Mouse (Mus musculus) forebrain, embryonic 10.5 days (tissue): ENCODE measurements around the gene Nup107. TPM values are rescaled to one million over a fixed set of nuclear protein-coding genes. Genes with fewer than 3 reads are reported as not detected.
A peak's percentile ranks its signal among the peaks of the same experiment; 100 is the strongest.

Experiments used
- DNase-seq: peaks from one replicate; pipeline ENCODE4 v3.0.0-alpha.2; 2017; ENCODE audit warnings: low spot score; ENCODE audit errors: extremely low spot score
- H3K27ac ChIP-seq: fragments of 300-500 bp; sonication (generic); 2 replicates; pipeline ENCODE4 v1.5.1; 2016; ENCODE audit warnings: mild to moderate bottlenecking
- H3K27me3 ChIP-seq: fragments of 300-500 bp; sonication (generic); 2 replicates; pipeline ENCODE4 v1.6.1; 2016; ENCODE audit warnings: mild to moderate bottlenecking; ENCODE audit not compliant: poor library complexity, severe bottlenecking
- H3K36me3 ChIP-seq: fragments of 300-500 bp; sonication (generic); replicated peaks from 2 replicates; pipeline ENCODE4 v1.6.1; 2016; ENCODE audit warnings: mild to moderate bottlenecking, moderate library complexity
- H3K4me1 ChIP-seq: fragments of 300-500 bp; sonication (generic); 2 replicates; pipeline ENCODE4 v1.6.1; 2016
- H3K4me3 ChIP-seq: fragments of 300-500 bp; sonication (generic); 2 replicates; pipeline ENCODE4 v1.5.1; 2016; ENCODE audit warnings: mild to moderate bottlenecking, moderate library complexity
- H3K9me3 ChIP-seq: fragments of 300-500 bp; sonication (generic); 2 replicates; pipeline ENCODE4 v1.6.1; 2016; ENCODE audit warnings: mild to moderate bottlenecking, moderate library complexity
- WGBS: fragments of 180-500 bp; shearing (Covaris S2); methylation state at CpG from one replicate; pipeline ENCODE4 v1.1.7; 2016; 5-methylcytosine and 5-hydroxymethylcytosine counted together
- polyA plus RNA-seq: library from polyadenylated mRNA; unstranded; fragments of >200 nt; fragmentation: Nextera tagmentation; extraction: Ambion mirVana; gene quantifications from 2 replicates; pipeline ENCODE4 v1.2.1, GENCODE M21; 2016

Nup107 gene
- polyA plus RNA-seq = 113 and 116 TPM in 2 replicates

DNA sequence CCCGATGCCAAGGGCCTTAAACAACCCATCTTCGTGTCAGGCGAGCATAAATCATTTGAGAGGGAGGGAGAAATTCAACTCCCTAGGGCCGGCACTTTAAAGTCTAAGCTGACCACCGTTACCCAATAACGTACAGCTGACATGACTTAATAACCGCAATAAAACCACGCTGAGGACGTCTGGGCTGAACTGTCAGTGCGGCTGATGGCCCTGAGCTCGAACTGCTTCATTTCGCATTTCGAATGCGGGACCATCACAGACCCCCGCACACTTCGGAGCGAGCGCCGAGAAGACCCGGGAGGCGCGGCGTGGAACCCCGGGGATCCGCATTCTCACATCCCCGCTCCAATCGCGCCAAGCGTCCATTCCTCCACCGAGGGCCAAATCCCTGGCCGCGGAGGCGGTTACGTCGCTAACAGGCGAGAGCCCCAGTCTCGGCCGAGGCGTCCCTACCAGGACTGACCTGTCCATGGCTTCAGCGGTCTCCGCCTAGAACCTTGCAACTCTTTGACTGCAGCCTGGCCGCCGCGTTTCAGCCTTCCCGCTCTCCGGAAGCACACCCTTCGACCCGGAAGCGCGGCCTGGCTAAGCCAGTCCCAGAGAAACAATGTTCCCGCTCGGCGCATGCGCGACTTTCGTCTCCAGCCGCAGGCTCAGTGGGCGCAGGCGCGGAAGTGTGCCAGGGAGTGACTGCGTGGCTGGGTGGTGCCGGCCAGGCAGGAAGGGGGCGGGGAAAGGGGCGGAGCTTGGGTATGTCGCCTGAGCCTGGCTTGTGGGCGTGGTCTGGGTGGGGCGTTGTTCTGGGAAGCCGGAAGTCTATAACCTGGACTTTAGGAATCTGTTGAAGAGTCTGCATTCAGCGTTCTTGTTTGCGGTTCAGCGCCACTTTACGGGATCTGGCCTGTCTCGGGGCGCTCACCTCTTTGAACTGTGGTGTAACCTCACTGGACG lies at the start of gene Nup107:
TSS of gene Nup107 (minus strand) at position 565 of the 951 bp plus-strand sequence.
- under 1% methylated on average over 75 of the region's 75 CpGs for WGBS
- Histone ChIP-seq H3K36me3 (peaks cover 31% of the 10 kb centered on the region), H3K27ac (peak within 1 kb of the TSS; percentile 93)

DNA sequence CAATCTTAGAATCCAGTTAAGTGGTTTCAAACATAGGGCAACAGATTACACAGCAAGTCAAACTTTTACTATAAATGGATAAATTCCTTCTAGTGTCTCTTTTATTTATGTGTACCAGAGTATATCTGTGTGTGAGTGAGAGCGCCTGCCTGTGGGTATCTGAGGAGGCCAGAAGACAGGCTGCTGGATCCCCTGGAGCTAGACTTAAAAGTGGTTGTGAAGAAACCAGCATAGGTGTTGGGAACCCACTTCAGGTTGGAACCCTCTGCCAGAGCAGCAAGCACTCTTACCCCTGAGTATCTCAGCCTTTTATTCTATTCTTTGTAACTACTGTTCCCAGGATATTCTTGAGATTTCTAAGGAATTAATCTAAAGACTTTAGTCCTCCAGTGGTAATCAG lies 49.3 kb upstream of the Nup107 start:
- no peak overlapping the region for H3K4me3 ChIP-seq
- no peaks in the 10 kb centered on the region for H3K36me3 ChIP-seq
- H3K27ac ChIP-seq = no peak overlapping the region
- H3K27me3 ChIP-seq = no peaks in the 10 kb centered on the region
- 89% methylated on average over 1 of the region's 1 CpGs for WGBS
- peaks cover 20% of the 10 kb centered on the region for H3K4me1 ChIP-seq
- H3K9me3 ChIP-seq = no peaks in the 10 kb centered on the region
- DNase-seq = no peak

More for the DNA sequence above, at the start of gene Nup107:
- peak; percentile 100 for DNase-seq
- H3K4me3 ChIP-seq = peak within 1 kb of the TSS; percentile 92
- H3K9me3 ChIP-seq = no peaks in the 10 kb centered on the region
- H3K27me3 ChIP-seq = no peaks in the 10 kb centered on the region
- peaks cover 22% of the 10 kb centered on the region for H3K4me1 ChIP-seq

DNA sequence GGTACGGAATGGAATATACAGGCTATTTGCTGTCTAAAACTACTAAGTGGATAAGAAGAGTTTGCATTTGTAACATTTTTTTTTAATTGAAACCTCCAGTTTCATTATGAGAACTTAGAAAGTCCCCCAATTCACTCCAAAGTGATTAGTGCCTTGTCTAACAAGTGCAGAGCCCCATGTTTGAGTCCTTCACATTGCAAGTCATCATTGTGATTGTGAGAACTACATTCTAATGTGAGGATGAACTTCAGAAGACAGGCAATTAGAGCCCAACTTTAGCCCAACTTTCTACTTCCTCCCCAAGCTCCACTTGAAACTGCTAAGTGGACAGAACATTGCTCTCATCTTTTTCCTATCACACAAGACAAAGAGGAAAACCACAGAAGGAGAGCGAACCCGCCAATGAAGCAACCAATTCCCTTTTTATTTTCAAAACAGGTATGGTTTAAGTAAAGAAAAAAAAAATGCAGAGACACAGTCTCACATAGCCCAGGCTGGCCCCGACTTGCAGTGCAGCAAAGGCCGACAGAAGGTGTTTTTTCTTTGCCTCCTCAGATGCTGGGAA lies 48.0 kb upstream of the Nup107 start:
- DNase-seq = no peak
- H3K4me3 ChIP-seq = no peak overlapping the region
- 94% methylated on average over 5 of the region's 5 CpGs for WGBS

DNA sequence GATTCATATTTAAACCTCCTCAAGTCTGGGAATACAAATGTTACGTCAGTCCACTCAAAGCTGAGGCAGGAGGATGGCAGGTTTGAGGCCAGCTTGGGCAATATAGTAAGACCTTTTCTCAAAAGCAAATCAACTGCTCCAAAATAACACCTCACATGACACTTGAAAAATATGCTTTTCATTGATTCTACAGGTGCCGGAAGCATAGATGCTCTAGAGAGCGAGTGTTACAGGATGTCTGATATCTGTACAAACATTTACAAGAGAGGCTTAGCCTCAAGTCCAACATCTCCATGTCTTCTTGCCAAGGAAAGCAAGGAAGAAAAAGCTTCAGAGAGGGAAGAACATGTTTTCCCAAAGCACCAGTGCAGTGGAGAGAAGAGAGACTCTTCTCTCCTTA lies 47.2 kb upstream of the Nup107 start:
- Histone ChIP-seq H3K36me3 (no peaks in the 10 kb centered on the region), H3K27me3 (no peaks in the 10 kb centered on the region), H3K27ac (no peak overlapping the region), H3K4me1 (peaks cover 13% of the 10 kb centered on the region), H3K9me3 (no peaks in the 10 kb centered on the region), H3K4me3 (no peak overlapping the region)
- no peak for DNase-seq
- 95% methylated on average over 3 of the region's 3 CpGs for WGBS

More for the DNA sequence above, 48.0 kb upstream of the Nup107 start:
- Histone ChIP-seq H3K4me1 (peaks cover 13% of the 10 kb centered on the region), H3K27me3 (no peaks in the 10 kb centered on the region), H3K9me3 (no peaks in the 10 kb centered on the region), H3K36me3 (no peaks in the 10 kb centered on the region), H3K27ac (no peak overlapping the region)

DNA sequence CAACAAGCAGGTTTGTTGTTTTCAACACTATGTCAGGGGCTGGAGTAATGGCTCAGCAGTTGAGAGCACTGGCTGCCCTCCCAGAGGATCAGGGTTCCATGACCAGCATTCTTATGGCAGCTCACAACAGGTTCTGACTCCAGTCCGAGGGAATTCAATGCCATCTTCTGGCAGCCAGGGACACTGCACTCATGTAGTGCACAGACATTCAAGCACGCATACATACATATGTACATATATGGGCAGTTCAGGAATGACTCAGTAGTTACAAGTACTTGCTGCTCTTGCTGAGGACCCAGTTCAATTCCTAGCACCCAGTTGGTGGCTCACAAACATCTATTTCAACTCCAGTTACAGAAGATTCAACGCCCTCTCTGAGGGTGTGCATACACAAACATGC lies 46.4 kb upstream of the Nup107 start:
- Histone ChIP-seq H3K4me3 (no peak overlapping the region), H3K36me3 (no peaks in the 10 kb centered on the region), H3K4me1 (peaks cover 5% of the 10 kb centered on the region), H3K27ac (no peak overlapping the region), H3K9me3 (no peaks in the 10 kb centered on the region), H3K27me3 (no peaks in the 10 kb centered on the region)
- 92% methylated on average over 3 of the region's 3 CpGs for WGBS
- no peak for DNase-seq

DNA sequence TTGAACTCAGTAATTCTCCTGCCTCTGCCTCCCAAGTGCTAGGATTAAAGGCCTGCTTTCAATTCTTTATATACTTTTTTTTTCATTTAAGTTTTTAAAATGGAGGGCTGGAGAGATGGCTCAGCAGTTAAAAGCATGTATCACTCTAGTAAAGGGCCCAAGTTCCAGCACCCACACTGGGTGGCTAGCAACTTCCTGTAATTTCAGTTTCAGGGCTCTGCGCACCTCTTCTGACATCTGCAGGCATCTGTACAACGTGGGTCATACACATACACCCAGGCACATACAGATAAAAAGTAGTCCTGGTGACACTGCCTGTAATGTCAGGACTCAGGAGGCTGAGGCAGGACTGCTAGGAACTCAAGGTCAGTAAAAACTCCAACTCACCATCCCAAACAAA lies 43.8 kb upstream of the Nup107 start:
- H3K27ac ChIP-seq = no peak overlapping the region
- no peaks in the 10 kb centered on the region for H3K4me1 ChIP-seq
- no peak overlapping the region for H3K4me3 ChIP-seq
- H3K27me3 ChIP-seq = no peaks in the 10 kb centered on the region
- no peaks in the 10 kb centered on the region for H3K9me3 ChIP-seq
- WGBS = 95% methylated on average over 2 of the region's 2 CpGs
- 0 out of 2 replicates have a peak, but pooled peaks cover 3% of the 10 kb centered on the region for H3K36me3 ChIP-seq
- DNase-seq = no peak

DNA sequence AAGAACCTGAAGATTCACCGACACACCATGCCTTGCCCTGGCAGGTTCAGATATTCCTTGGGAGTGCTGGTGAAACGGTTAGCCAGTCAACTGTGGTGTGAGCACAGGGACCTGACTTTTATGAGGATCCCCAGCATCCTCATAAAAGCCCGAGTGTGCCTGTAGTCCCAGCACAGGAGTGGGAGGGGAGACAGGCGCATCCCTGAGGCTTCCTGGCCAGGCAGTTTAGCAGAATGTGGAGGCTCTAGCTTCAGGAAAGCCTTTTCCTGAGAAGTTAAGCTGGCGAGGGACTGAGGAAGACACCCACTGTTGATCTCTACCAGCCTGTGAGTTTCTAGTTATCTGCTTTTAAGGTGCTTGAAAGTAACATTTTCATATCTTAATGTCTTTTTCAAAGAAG lies 42.9 kb upstream of the Nup107 start:
- no peak overlapping the region for H3K27ac ChIP-seq
- H3K4me3 ChIP-seq = no peak overlapping the region
- H3K4me1 ChIP-seq = no peaks in the 10 kb centered on the region
- 0 out of 2 replicates have a peak, but pooled peaks cover 3% of the 10 kb centered on the region for H3K36me3 ChIP-seq
- DNase-seq = no peak
- 76% methylated on average over 5 of the region's 5 CpGs for WGBS
- no peaks in the 10 kb centered on the region for H3K27me3 ChIP-seq
- no peaks in the 10 kb centered on the region for H3K9me3 ChIP-seq

DNA sequence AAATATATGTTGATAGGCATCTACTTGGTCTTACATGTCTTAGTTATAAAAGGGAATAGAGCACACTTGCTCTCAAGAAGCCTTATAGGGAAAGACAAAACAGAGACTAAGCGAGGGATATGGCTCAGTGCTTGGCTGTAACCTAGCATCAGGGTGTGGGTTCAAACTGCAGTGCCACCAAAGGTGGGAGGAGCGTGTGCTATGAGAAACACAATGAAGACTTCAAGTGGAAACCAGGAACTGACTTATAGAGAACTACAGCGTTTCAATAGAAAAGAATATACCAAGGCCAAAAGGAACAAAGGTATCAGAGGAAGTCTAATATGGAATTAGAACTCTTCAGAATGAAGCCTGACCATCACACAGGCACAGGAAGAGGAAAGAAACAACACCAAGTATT lies 38.3 kb upstream of the Nup107 start:
- WGBS = 89% methylated on average over 3 of the region's 3 CpGs

DNA sequence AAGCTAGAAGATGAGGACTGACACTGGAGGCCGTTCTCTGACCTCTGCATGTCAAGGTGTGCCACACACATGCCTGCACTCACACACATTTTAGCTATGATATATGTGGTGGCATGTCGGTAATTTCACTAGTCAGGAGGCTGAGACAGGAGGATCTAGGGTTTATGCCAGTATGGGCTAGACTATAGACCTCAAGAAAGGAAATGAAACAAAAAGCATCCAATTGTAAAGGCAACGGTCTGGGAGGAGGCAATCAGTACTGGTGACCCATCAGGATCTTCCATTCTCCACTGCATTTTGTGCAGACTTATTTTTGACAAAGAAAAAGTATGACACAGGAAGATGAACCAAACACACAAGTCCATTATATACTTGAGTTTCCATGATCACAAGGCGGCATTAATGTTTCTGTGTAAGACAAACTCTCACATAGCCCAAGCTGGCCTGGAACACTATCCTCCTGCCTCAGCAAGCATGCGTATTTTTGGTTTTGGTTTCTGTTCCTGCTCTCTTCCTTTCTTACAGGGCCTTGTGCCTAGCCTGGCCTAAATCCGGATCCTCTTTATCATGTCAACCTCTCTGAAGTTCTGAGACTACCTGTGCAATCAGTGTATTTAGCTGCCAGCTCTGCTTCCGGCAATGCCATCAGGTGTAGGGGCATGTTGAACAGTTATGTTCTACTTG lies 37.1 kb upstream of the Nup107 start:
- Histone ChIP-seq H3K27ac (no peak overlapping the region), H3K27me3 (no peaks in the 10 kb centered on the region), H3K36me3 (peaks cover 5% of the 10 kb centered on the region; the same call in 1 of the 2 replicates), H3K4me1 (peaks cover 8% of the 10 kb centered on the region; the same call in 1 of the 2 replicates), H3K9me3 (no peaks in the 10 kb centered on the region), H3K4me3 (no peak overlapping the region)
- WGBS = 93% methylated on average over 7 of the region's 7 CpGs
- no peak for DNase-seq

More for the DNA sequence above, 38.3 kb upstream of the Nup107 start:
- DNase-seq = no peak
- H3K4me1 ChIP-seq = 0 out of 2 replicates have a peak, but pooled peaks cover 4% of the 10 kb centered on the region
- H3K9me3 ChIP-seq = no peaks in the 10 kb centered on the region
- no peak overlapping the region for H3K27ac ChIP-seq
- H3K27me3 ChIP-seq = no peaks in the 10 kb centered on the region
- H3K4me3 ChIP-seq = no peak overlapping the region
- H3K36me3 ChIP-seq = 0 out of 2 replicates have a peak, but pooled peaks cover 3% of the 10 kb centered on the region

DNA sequence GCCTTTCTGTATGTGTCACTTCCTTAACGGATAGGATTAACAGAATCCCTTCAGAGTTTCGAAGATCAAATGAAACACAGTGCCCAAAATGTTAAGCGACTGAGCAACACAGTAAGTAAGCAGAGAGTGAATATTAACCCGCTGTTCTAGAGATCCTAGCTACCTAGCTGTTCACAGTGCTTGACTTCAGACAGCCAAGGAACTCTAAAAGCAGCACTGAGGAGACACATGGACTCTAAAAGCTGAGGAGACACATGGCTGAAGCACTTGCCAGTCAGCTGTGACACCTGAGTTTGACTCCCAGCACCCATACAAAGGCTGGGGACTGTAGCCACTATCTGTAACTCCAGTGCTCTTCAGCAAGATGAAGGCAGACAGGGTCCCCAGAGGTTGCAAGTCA lies 36.5 kb upstream of the Nup107 start:
- Histone ChIP-seq H3K27ac (no peak overlapping the region), H3K27me3 (no peaks in the 10 kb centered on the region), H3K4me3 (no peak overlapping the region), H3K4me1 (peaks cover 8% of the 10 kb centered on the region; the same call in 1 of the 2 replicates), H3K36me3 (peaks cover 11% of the 10 kb centered on the region; the same call in 1 of the 2 replicates), H3K9me3 (no peaks in the 10 kb centered on the region)
- DNase-seq = no peak
- 88% methylated on average over 4 of the region's 4 CpGs for WGBS

DNA sequence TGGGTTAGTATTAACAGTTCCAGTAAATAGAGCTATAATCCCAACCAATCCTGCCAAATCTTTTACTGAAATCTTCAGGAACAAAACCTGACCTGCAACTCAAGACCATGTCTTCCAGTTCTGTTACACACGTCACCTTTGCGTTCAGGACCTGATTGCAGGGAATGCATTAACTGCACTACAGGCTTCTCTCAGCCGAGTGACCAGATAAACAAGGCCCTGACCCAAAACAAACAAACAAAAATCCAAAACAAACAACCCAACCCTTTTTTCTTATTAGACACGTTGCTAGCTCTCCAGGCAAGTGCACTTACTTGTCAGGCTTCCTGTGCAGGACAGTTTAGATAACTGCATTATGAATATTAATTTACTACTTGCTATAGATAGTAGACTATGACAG lies 36.0 kb upstream of the Nup107 start:
- no peak for DNase-seq
- Histone ChIP-seq H3K9me3 (no peaks in the 10 kb centered on the region), H3K27me3 (no peaks in the 10 kb centered on the region), H3K27ac (no peak overlapping the region), H3K4me3 (no peak overlapping the region), H3K4me1 (peaks cover 8% of the 10 kb centered on the region; the same call in 1 of the 2 replicates), H3K36me3 (peaks cover 13% of the 10 kb centered on the region)
- 83% methylated on average over 4 of the region's 4 CpGs for WGBS

DNA sequence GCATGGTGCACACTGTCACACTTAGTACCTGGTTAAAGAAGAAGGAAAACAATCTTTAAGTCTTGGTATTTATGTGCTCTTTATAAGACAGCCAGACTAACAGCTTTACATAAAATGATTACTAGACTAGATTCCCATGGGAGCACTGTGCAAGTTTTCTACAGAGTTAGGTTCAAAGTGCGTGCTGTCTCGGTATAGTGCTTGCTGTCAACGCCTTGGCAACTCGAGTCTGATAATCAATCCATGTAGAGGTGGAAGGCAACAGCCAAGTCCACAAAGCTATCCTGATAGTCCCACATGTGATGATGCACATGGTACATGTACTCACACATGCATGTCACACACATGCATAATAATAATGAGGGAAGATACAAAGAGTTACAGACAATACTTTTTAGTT lies 32.1 kb upstream of the Nup107 start:
- Histone ChIP-seq H3K4me1 (peaks cover 8% of the 10 kb centered on the region; the same call in 1 of the 2 replicates), H3K9me3 (no peaks in the 10 kb centered on the region), H3K27me3 (no peaks in the 10 kb centered on the region), H3K27ac (no peak overlapping the region), H3K4me3 (no peak overlapping the region), H3K36me3 (peaks cover 48% of the 10 kb centered on the region)
- 93% methylated on average over 4 of the region's 4 CpGs for WGBS
- no peak for DNase-seq
